Mouse (Mus musculus): ENCODE measurements around the gene Rgs7bp. TPM values are rescaled to one million over a fixed set of nuclear protein-coding genes. Genes with fewer than 3 reads are reported as not detected.

Rgs7bp gene
- polyA plus RNA-seq, 1 experiment from 2014 or later = 1.9 TPM

- Histone ChIP-seq H3K27me3 (replicated peaks) (no peaks in the 10 kb centered on the region), H3K4me1 (no peaks in the 10 kb centered on the region), H3K36me3 (no peaks in the 10 kb centered on the region), H3K4me2 (no peak overlapping the region), H3K4me3 (replicated peaks) (no peak overlapping the region), H3K9ac (no peak overlapping the region), H3K27ac (no peak overlapping the region), H3K9me3 (no peaks in the 10 kb centered on the region)
- no peak for ATAC-seq (ENCODE audit: insufficient read depth, low FRiP score, low read depth)
- 80% methylated on average over 14 of the region's 14 CpGs for WGBS
Measured at GRCm38 (mm10) chr13:104960951-104961715, 93.6 kb downstream of the Rgs7bp start.

DNA sequence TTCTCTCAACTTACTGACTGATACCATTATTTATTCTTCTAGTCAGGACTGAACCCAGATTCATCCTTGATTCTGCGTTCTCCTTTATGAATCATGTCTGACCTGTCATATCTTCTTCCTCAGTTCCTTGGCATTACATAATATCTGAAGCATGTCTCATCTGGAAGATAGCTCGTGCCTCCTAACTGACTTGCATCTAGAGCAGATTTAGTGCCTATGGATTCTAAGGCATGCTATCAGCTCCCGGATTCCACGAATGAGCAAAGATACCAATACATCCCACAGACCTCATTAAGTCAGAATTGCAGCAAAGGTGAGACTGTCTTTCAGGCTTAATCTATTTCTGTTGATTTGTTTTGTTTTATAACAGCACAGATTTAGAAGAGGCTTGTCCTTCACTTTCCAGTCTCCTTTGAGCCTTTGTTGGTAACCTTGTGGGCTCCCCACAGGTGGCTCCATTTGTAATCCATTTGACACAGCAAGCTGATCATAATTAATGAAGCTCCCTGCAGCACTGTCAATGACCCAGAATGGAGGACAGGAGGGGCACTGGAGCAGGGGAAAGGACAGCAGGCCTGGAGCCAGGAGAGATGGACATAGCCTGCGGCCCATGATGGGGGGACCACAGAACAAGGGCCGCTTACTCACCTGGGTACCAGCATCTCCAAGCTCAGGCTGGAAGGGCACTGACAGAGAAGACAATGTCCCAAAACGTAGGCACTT lies 94.4 kb downstream of the Rgs7bp start:
- H3K27ac ChIP-seq = no peak overlapping the region
- WGBS = 78% methylated on average over 7 of the region's 7 CpGs
- H3K36me3 ChIP-seq = no peaks in the 10 kb centered on the region
- no peak for ATAC-seq (ENCODE audit: insufficient read depth, low FRiP score, low read depth)
- no peaks in the 10 kb centered on the region for H3K27me3 ChIP-seq (replicated peaks)
- no peak overlapping the region for H3K4me3 ChIP-seq (replicated peaks)
- no peak overlapping the region for H3K9ac ChIP-seq
- H3K9me3 ChIP-seq = no peaks in the 10 kb centered on the region
- no peaks in the 10 kb centered on the region for H3K4me1 ChIP-seq
- no peak overlapping the region for H3K4me2 ChIP-seq

DNA sequence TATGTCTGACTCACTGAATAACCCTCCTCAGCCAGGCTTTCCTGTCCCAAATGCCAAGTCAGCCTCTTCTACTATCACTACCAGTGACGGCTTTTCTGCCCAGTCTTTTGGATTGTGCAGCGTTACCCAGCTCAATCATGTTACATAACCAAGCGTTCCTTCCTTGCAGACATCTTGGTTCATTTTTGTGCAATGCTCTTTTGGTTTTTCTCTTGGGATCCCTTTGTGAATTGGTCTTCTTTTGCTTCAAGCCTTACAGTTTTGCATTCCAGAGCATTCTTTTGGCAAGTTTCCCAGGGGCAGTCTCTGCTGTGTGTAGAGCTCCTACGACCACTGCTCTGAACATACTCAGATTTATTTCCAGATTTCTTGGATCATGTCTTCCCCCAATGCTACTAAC lies 95.0 kb downstream of the Rgs7bp start:
- ATAC-seq (ENCODE audit: insufficient read depth, low FRiP score, low read depth) = no peak; the same call in 1 of the 2 replicates
- no peaks in the 10 kb centered on the region for H3K9me3 ChIP-seq
- no peak overlapping the region for H3K9ac ChIP-seq
- no peaks in the 10 kb centered on the region for H3K36me3 ChIP-seq
- no peak overlapping the region for H3K4me3 ChIP-seq (replicated peaks)
- no peaks in the 10 kb centered on the region for H3K4me1 ChIP-seq
- no peaks in the 10 kb centered on the region for H3K27me3 ChIP-seq (replicated peaks)
- WGBS = 63% methylated on average over 4 of the region's 4 CpGs
- no peak overlapping the region for H3K27ac ChIP-seq
- no peak overlapping the region for H3K4me2 ChIP-seq

GRCm38 (mm10) chr13:104947958-104948357 lies 106.8 kb downstream of the Rgs7bp start:
- no peak overlapping the region for H3K4me3 ChIP-seq (replicated peaks)
- H3K9ac ChIP-seq = no peak overlapping the region
- H3K9me3 ChIP-seq = no peaks in the 10 kb centered on the region
- H3K27me3 ChIP-seq (replicated peaks) = no peaks in the 10 kb centered on the region
- no peaks in the 10 kb centered on the region for H3K36me3 ChIP-seq
- H3K4me2 ChIP-seq = peak overlapping the region; percentile 28
- peak; percentile 53; the same call in 1 of the 2 replicates for ATAC-seq (ENCODE audit: insufficient read depth, low FRiP score, low read depth)
- H3K27ac ChIP-seq = no peak overlapping the region
- no peaks in the 10 kb centered on the region for H3K4me1 ChIP-seq
- under 1% methylated on average over 7 of the region's 7 CpGs for WGBS

GRCm38 (mm10) chr13:104940483-104940882 lies 114.2 kb downstream of the Rgs7bp start:
- WGBS = 89% methylated on average over 8 of the region's 8 CpGs
- Histone ChIP-seq H3K4me3 (replicated peaks) (no peak overlapping the region), H3K27me3 (replicated peaks) (no peaks in the 10 kb centered on the region), H3K4me2 (no peak overlapping the region), H3K4me1 (no peaks in the 10 kb centered on the region), H3K9ac (no peak overlapping the region), H3K9me3 (no peaks in the 10 kb centered on the region), H3K27ac (no peak overlapping the region), H3K36me3 (no peaks in the 10 kb centered on the region)
- no peak for ATAC-seq (ENCODE audit: insufficient read depth, low FRiP score, low read depth)

DNA sequence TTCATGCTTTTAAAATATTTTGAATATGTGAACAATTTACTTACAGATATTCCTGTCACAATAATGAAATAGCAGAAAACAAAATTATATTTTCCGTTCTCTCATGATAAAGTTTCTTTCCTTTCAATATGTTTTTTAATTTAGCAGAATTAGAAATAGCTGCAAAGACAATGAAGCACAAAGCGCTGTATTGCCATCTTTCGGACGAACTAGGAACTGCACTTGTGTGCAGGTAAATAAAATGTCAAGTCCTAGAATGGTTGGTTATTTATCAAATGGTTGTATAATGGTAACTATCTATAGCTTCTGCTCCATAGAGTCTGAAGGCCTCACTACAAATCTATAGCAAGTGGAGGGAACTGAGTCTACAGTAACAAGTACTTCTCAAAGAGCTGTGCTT lies 114.9 kb downstream of the Rgs7bp start:
- H3K36me3 ChIP-seq = no peaks in the 10 kb centered on the region
- no peak overlapping the region for H3K9ac ChIP-seq
- no peaks in the 10 kb centered on the region for H3K27me3 ChIP-seq (replicated peaks)
- no peak for ATAC-seq (ENCODE audit: insufficient read depth, low FRiP score, low read depth)
- 3% methylated on average over 4 of the region's 4 CpGs for WGBS
- no peaks in the 10 kb centered on the region for H3K4me1 ChIP-seq
- H3K9me3 ChIP-seq = no peaks in the 10 kb centered on the region
- no peak overlapping the region for H3K4me2 ChIP-seq
- H3K27ac ChIP-seq = no peak overlapping the region
- H3K4me3 ChIP-seq (replicated peaks) = no peak overlapping the region

DNA sequence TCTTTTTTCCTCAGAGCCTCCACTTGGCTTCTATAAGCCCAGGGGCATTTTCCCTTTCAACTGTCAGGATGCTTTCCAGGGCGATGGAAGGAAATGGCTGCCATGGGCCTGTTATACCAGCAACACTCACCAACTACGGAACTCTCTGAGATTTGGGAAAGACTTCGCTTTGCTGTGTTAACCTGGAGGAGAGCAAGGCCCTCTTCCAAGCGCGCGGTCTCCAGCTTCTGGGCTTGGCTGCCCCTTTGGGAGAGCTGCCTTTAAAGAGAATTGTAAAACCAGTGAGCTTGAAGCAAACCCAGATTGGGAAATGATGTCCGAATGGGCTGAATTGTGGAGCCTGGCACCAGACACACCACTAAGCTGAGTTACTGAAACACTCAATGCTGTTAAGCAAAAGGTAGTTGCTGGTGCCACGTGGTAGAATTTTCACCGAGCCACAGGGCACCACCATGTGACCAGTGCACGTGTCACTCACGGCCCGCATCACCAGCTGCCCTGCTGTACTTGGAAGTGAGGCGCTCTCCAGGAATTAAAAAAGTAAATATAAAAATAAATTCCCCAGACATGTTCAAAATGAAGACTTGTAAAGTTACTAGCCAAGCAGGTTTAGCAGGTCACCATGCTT lies 115.7 kb downstream of the Rgs7bp start:
- Histone ChIP-seq H3K9me3 (no peaks in the 10 kb centered on the region), H3K4me3 (replicated peaks) (no peak overlapping the region), H3K4me2 (no peak overlapping the region), H3K27ac (no peak overlapping the region), H3K36me3 (no peaks in the 10 kb centered on the region), H3K4me1 (no peaks in the 10 kb centered on the region), H3K9ac (no peak overlapping the region), H3K27me3 (replicated peaks) (no peaks in the 10 kb centered on the region)
- WGBS = 72% methylated on average over 13 of the region's 13 CpGs
- ATAC-seq (ENCODE audit: insufficient read depth, low FRiP score, low read depth) = no peak

GRCm38 (mm10) chr13:104937759-104938158 lies 117.0 kb downstream of the Rgs7bp start:
- WGBS = 14% methylated on average over 6 of the region's 6 CpGs
- Histone ChIP-seq H3K27me3 (replicated peaks) (no peaks in the 10 kb centered on the region), H3K36me3 (no peaks in the 10 kb centered on the region), H3K4me2 (peak overlapping the region; percentile 46), H3K4me3 (replicated peaks) (peak overlapping the region; percentile 19), H3K27ac (no peak overlapping the region), H3K4me1 (no peaks in the 10 kb centered on the region), H3K9me3 (no peaks in the 10 kb centered on the region), H3K9ac (no peak overlapping the region)
- no peak for ATAC-seq (ENCODE audit: insufficient read depth, low FRiP score, low read depth)

GRCm38 (mm10) chr13:104936586-104936985 lies 118.1 kb downstream of the Rgs7bp start:
- Histone ChIP-seq H3K4me1 (no peaks in the 10 kb centered on the region), H3K4me3 (replicated peaks) (no peak overlapping the region), H3K4me2 (no peak overlapping the region), H3K27me3 (replicated peaks) (no peaks in the 10 kb centered on the region), H3K9me3 (no peaks in the 10 kb centered on the region), H3K36me3 (no peaks in the 10 kb centered on the region), H3K9ac (no peak overlapping the region), H3K27ac (no peak overlapping the region)
- no peak for ATAC-seq (ENCODE audit: insufficient read depth, low FRiP score, low read depth)
- WGBS = 90% methylated on average over 2 of the region's 2 CpGs

- Histone ChIP-seq H3K9ac (no peak overlapping the region), H3K27me3 (replicated peaks) (no peaks in the 10 kb centered on the region), H3K36me3 (no peaks in the 10 kb centered on the region), H3K4me3 (replicated peaks) (no peak overlapping the region), H3K27ac (no peak overlapping the region), H3K9me3 (no peaks in the 10 kb centered on the region), H3K4me1 (no peaks in the 10 kb centered on the region), H3K4me2 (no peak overlapping the region)
- 66% methylated on average over 6 of the region's 6 CpGs for WGBS
- no peak for ATAC-seq (ENCODE audit: insufficient read depth, low FRiP score, low read depth)
Measured at GRCm38 (mm10) chr13:104931635-104932532, 122.8 kb downstream of the Rgs7bp start.

DNA sequence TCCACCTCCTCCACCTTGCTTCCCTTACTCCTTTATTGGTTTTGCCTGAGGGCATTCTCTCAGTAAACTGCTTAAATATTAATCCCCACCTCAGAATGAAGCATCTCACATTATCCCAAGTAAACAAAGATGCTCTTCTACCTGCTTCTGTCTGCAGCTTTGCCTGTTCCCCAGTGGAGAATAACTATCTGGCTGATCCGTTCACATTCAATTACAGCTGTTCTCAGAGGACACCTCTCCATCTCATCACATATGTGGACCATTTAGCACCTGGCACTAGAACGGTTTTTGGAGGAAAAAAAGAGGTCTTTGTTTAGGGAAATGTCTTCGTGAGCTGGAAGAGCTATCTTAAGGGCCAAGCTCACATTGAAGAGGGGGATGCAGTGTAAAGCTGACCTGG lies 123.9 kb downstream of the Rgs7bp start:
- Histone ChIP-seq H3K27me3 (replicated peaks) (no peaks in the 10 kb centered on the region), H3K4me1 (no peaks in the 10 kb centered on the region), H3K4me3 (replicated peaks) (no peak overlapping the region), H3K4me2 (no peak overlapping the region), H3K9me3 (no peaks in the 10 kb centered on the region), H3K36me3 (no peaks in the 10 kb centered on the region), H3K27ac (no peak overlapping the region), H3K9ac (no peak overlapping the region)
- 60% methylated on average over 3 of the region's 3 CpGs for WGBS
- ATAC-seq (ENCODE audit: insufficient read depth, low FRiP score, low read depth) = no peak
